Mouse (Mus musculus): ENCODE measurements around the gene Olfr183. TPM values are rescaled to one million over a fixed set of nuclear protein-coding genes. Genes with fewer than 3 reads are reported as not detected.

The Olfr183 gene
- not detected in 2 replicates for polyA plus RNA-seq (2015; fragmentation: Nextera tagmentation; extraction: Ambion mirVana)

DNA sequence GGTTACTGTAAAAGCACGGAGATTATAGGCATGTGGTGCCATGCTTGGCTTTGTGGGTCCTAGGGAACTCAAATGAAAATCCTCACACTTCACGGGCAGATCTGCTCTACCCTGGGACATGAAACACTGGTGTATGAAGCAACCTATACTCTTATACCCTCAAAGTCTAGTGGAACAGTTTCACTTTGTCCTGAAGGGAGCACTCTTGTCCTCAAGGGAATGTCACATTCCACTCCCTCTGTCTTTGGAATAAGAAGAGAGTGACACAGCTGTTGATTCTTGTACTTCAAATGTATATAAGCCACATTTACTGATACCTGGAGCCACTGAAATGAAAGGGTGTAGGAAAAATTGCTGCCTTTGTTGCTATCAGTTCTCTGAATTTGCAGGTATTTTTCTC, at the start of gene Olfr183:
Gene Olfr183, plus strand, starts transcription at position 301 of the 400 bp plus-strand sequence.

GRCm38 (mm10) chr16:59030191-59030590, 35.0 kb downstream of the Olfr183 start, which contains the start of gene Olfr186:
Gene Olfr186, minus strand, starts transcription at chr16:59030291.

DNA sequence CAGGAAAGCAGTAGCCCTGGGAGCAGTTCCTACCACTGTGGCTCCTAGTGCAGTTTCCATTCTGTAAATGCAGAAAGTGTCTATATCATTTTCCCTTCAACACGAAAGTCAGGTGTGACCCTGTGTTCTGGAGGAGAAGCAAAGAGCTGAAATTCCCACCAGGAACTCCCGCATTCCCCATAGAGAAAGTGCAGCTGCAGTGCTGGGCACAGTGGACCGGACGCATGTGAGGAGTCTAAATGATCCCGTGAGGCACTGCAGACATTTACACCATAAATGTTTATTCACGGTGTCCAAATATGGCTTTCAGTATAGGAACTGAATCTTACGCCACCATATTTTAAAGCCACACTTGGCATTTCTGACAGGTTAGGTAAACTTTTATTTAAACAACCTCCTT, 44.6 kb downstream of the Olfr183 start, which contains the start of gene Olfr187:
Gene Olfr187, minus strand, starts transcription at position 58 of the 400 bp plus-strand sequence.

Other genes with a start within 250 kb of the Olfr183 start
- not detected in 2 replicates for gene Olfr172, start 232.2 kb upstream of the Olfr183 start, polyA plus RNA-seq (2015; fragmentation: Nextera tagmentation; extraction: Ambion mirVana)
- gene Olfr173, start 195.1 kb upstream of the Olfr183 start, polyA plus RNA-seq (2015; fragmentation: Nextera tagmentation; extraction: Ambion mirVana): not detected in 2 replicates
- not detected in 2 replicates for gene Olfr175-ps1, start 168.6 kb upstream of the Olfr183 start, polyA plus RNA-seq (2015; fragmentation: Nextera tagmentation; extraction: Ambion mirVana)
- gene Olfr177, start 120.6 kb upstream of the Olfr183 start, polyA plus RNA-seq (2015; fragmentation: Nextera tagmentation; extraction: Ambion mirVana): not detected in 2 replicates
- not detected in 2 replicates for gene Olfr178, start 103.3 kb upstream of the Olfr183 start, polyA plus RNA-seq (2015; fragmentation: Nextera tagmentation; extraction: Ambion mirVana)
- gene Olfr181, start 66.6 kb upstream of the Olfr183 start, polyA plus RNA-seq (2015; fragmentation: Nextera tagmentation; extraction: Ambion mirVana): not detected in 2 replicates
- gene Olfr180, start 66.0 kb upstream of the Olfr183 start, polyA plus RNA-seq (2015; fragmentation: Nextera tagmentation; extraction: Ambion mirVana): not detected in 2 replicates
- gene Olfr186, start 34.9 kb downstream of the Olfr183 start, polyA plus RNA-seq (2015; fragmentation: Nextera tagmentation; extraction: Ambion mirVana): not detected in 2 replicates
- gene Olfr187, start 44.4 kb downstream of the Olfr183 start, polyA plus RNA-seq (2015; fragmentation: Nextera tagmentation; extraction: Ambion mirVana): not detected in 2 replicates
- gene Olfr190, start 82.6 kb downstream of the Olfr183 start, polyA plus RNA-seq (2015; fragmentation: Nextera tagmentation; extraction: Ambion mirVana): not detected in 2 replicates
- gene Olfr191, start 94.5 kb downstream of the Olfr183 start, polyA plus RNA-seq (2015; fragmentation: Nextera tagmentation; extraction: Ambion mirVana): not detected in 2 replicates
- gene Olfr193, start 116.5 kb downstream of the Olfr183 start, polyA plus RNA-seq (2015; fragmentation: Nextera tagmentation; extraction: Ambion mirVana): not detected in 2 replicates
- not detected in 2 replicates for gene Olfr194, start 125.7 kb downstream of the Olfr183 start, polyA plus RNA-seq (2015; fragmentation: Nextera tagmentation; extraction: Ambion mirVana)
- not detected in 2 replicates for gene Olfr195, start 151.7 kb downstream of the Olfr183 start, polyA plus RNA-seq (2015; fragmentation: Nextera tagmentation; extraction: Ambion mirVana)
- gene Olfr196, start 175.1 kb downstream of the Olfr183 start, polyA plus RNA-seq (2015; fragmentation: Nextera tagmentation; extraction: Ambion mirVana): not detected in 2 replicates
- gene Olfr198, start 208.2 kb downstream of the Olfr183 start, polyA plus RNA-seq (2015; fragmentation: Nextera tagmentation; extraction: Ambion mirVana): not detected in 2 replicates
- not detected in 2 replicates for gene Olfr199, start 224.4 kb downstream of the Olfr183 start, polyA plus RNA-seq (2015; fragmentation: Nextera tagmentation; extraction: Ambion mirVana)

Data from neural tube, postnatal 0 days (tissue).